Mouse (Mus musculus): ENCODE data around the gene Galnt2.

The Galnt2 gene

DNA sequence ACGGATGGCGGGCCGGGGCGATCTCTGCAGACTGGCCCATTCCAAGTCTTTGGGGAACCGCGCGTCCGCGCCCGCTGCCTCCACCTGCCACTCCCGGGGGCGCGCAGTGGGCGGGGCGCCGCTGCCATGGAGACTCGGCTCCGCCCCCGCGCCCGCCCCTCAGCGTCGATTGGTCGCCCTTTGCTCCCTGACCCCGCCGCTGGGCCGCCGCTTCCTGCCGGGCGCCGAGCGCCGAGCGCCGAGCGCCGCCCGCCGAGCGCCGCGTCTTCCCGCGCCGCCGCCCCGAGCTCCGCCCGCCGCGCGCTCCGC lies at the start of gene Galnt2:
Gene Galnt2, plus strand, starts transcription at position 216 of the 309 bp plus-strand sequence.
- peak; percentile 96 for DNase-seq

DNA sequence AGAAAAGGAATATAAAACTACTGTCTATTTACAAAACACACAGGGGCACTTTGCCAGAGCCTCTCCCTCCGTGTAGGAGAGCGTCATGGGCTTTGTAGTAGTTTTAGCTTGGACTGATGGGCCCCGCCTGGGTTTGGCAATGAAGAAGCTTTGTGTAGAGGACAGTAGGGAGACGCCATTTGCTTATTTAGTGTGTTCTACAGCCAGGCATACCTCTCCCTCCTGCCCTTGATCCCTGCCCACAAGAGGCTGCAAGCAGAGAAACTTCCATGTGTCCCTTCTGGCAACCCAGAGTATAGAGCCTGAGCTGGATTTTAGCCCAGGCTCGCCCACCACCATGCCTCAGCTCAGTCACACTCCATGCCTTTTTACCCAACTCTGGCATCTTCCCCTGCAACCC lies 49.4 kb upstream of the Galnt2 start:
- no peak for DNase-seq

DNA sequence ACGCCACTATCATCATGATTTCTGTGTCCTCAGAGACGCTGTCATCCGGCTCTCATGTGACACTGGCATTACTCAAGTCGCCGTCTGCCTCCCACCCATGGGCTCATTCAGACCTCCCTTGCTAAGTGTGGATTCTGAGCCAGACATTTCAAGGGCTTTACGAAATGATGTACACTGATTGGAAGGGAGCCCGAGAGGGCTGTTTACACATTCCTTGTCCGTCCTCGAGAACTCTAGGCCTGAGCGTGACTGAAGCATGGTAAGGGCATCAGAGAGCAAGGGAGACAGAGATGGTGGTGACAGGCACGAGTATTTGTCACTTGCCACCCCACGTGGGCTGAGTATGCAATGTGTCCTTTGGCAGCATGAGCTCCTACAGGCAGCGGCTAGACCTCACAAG lies 49.0 kb upstream of the Galnt2 start:
- DNase-seq: peak; percentile 30

DNA sequence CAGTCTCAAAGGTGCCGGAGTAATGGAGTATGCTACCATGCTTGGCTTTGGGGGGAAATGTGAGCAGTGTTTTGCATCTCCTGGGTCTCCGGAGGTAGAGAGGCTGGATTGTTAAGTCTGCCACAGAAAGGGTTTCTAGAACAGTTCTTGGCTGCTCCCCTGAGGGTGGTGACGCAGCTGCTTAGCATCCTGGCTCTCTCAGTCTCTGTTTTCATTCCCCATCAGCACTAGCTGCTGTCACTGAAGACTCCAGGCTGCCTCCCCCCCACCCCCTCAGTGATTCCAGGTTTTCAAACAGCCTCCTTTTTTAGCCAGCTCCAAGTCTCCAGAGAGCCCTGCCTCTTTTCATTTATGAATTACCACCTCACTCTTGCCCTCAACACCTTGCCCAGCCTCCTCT lies 47.1 kb upstream of the Galnt2 start:
- DNase-seq: no peak

DNA sequence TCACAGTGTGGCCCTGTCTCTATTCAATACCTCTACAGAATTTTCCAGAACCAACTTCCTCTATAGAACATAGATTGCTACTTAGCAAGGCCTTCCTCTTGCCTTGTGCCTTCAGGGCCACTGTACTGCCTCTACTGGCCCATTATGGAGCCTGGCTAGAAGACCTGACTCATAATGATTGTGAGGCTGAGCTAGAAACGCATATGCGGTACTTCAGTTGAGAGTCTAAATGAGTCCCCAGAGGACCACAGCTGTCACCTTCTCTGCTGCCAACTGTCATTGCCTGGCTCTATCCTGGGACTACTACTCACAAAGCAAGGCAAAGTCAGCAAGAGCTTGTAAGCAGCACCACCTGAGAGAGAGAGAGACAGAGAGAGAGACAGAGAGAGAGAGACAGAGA lies 46.7 kb upstream of the Galnt2 start:
- DNase-seq: no peak

DNA sequence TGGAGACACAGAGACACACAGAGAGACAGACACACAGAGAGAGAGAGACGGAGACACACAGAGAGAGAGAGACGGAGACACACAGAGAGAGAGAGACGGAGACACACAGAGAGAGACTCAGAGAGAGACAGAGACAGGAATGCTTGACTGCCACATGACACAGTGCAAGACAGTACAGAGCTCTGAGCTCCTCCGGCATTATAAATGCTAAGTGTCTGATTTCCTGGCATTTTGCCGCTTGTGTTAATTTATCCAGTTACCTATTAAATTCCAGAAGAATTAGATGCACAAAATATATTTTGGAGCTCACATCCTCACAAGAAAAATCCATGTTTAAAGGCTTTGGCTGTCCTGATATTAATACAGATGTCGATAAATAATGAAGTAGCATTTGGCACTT lies 46.1 kb upstream of the Galnt2 start:
- DNase-seq: no peak

DNA sequence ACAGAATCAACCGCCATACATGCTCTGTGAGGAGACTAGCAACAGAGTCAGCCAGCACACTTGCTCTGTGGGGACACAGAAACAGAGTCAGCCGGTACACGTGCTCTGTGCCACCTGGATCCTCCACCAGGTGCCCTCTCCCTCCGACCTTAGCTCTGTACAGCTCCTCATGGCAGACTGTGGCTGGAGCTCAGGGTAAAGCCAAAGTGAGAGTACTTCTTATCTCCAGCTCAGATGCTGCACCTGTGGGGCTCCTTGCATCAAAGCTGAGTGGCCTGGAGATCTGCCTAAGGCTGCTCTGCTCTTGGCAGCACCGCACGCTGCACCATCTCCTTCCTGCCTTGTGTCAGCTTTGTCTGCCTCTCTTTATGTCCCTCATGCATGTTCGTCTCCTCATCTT lies 40.8 kb upstream of the Galnt2 start:
- no peak for DNase-seq

DNA sequence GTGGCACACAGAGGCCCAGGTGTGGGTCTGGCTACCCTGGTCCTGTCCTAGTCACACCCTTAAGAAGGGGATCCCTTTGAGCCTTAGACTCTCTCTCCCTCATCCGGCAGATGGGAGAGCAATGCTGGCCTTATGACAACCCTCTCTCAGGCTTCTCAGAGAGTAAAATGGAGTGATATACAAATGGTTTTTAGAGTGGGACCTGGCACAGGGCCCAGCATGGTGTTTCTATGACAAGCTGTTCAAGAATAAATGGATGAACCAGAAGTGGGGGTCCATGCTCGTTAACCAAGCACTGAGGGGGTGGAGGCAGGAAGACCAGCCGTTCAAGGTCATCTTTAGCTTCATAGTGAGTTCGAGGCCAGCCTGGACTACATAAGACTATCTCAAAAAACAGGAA lies 38.9 kb upstream of the Galnt2 start:
- no peak for DNase-seq

DNA sequence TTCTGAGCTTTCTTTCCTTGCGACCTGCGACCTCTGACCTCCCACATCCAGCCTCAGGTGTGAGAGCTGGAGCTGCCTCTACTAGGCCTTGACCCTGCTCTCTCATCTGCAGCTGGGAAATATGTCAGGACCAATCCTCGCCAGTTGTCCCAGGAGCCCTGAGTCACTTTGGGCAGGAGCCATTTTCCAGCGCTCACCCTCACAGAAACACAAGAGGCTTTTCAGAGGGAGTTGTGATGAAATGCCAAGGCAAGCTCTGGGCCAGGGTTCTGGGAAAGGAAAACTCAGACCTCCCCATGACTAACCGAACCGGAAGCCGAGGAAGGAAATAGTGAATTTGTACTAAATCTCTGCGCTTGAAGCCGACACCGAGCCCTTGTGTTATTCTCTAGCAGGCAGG lies 38.2 kb upstream of the Galnt2 start:
- peak; percentile 26 for DNase-seq

DNA sequence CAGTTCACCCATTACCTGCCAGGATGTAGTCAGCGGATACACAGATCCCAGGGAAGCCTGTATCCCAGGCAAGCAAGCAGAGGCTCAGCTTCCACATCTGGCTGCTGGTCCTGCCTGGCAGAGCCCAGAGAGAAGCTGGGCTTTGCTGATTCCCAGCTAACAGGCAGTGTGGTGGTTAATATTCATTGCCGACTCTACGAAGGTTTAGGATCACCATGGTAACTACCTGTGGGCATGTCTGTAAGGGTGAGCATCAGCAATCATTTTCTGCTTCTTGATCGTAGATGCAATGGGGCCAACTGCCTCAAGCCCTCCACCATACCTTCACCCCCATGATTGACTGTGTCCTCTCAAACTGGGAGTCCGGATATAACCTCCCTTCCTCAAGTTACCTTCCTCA lies 37.2 kb upstream of the Galnt2 start:
- DNase-seq: no peak

DNA sequence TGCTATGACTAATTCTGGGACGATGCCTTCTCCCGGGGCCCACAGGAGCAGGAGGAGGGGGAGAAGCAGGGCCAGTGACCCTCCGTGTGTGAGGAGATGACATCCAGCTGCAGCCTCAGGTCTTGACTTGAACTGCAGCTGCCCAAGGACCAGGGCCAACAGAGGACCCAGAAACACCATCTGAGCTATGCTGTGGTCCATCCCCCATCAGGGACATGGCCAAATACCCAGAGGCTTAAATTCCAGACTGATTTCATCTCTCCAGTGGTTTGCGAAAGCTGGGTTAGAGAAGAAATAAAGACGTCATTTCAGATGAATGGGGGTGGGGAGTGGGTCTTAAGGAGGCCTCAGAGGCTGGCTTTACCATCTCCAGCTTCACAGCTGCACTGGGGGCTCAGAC lies 35.0 kb upstream of the Galnt2 start:
- peak; percentile 33 for DNase-seq

DNA sequence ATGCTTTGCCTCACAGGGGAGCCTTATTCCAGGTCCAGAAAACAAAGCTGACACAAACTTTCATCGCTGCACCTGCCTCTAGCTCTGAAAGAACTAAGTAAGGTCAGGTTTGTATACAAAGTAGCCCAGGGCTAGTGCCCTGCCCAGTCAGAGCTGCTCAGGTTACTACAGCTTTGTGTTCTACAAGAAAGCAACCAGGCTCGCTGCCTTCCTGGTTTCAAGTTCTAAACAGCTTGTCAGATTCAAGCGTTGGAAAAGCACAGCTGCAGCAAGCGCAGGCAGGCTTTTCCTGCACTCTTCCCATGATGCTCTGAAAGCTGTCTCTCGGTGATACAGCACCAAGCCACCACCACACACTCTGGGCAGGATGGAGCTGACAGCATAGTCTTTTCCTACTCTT lies 34.4 kb upstream of the Galnt2 start:
- no peak for DNase-seq

DNA sequence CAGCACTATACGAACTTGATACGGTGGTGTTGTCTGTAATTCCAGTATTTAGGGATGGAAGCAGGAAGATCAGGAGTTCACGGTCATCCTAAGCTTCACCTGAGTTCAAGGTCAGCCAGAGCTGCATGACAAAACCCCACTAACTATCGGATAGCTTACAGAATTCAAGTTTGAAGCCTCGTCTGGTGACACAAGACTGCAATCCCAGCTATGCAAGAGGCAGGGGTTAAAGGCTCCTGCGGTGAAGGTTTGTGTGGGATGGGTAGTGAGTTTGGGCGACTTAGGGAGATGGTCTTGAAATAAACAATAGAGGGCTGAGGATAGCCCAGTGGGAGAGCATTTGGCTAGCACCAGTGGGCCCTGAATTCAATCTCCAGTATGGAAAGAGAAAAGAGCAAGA lies 33.0 kb upstream of the Galnt2 start:
- DNase-seq: no peak

DNA sequence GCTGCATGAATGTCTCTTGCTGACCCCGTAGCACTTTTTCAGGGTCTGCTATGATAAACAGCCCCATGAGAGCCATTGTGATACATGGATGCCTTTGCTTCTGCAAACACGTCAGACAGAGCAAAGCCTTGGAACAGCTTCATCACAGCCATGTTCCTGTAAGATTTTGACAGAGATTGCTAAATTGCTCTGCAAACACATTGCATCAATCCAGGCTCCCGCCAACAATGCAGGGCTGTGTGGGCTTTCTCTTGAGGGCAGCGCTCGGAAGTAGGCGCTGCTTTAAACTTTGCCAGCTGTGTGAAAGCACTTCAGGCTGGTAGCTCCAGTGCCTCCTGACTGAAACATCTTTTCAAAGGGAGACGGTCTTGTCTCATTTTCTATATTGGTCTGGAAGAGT lies 30.8 kb upstream of the Galnt2 start:
- DNase-seq: no peak

DNA sequence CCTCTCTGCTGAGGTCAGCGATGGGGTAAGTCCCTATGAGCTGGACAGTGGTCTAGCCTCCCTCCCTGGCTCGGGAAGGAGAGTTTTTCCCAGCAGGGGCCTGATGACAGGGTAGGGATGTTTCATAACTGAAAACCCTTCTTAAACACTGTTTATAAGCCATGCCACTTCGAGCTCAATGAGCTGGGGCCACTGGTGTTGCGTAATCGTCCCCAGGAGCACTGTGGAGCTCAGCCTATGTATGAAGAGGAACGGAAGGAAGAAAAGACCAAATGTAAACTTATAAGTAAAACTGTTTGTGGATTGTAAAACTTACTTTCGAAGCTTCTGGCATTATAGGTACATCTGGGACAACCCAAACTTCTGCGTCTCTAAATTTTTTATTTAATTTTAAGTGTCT lies 29.5 kb upstream of the Galnt2 start:
- DNase-seq: no peak

DNA sequence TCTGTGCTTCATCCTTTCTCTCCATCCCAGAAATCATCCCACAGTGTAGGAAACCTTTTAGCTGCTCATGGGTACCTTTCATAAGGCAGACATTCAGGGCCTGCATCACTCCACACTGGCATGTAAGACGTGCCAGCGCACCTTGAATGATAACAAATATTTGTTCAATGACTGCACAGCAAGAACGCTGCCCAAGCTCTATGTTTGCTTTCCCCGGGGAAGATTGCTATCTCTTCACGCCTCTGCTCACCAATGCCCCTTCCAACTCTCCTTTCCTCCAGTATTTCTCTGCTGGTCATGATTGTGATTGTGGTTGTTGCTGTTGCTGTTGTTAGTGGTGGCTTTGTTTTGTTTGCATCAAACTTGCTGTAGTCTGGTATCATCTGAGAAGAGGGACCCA lies 28.3 kb upstream of the Galnt2 start:
- no peak for DNase-seq

DNA sequence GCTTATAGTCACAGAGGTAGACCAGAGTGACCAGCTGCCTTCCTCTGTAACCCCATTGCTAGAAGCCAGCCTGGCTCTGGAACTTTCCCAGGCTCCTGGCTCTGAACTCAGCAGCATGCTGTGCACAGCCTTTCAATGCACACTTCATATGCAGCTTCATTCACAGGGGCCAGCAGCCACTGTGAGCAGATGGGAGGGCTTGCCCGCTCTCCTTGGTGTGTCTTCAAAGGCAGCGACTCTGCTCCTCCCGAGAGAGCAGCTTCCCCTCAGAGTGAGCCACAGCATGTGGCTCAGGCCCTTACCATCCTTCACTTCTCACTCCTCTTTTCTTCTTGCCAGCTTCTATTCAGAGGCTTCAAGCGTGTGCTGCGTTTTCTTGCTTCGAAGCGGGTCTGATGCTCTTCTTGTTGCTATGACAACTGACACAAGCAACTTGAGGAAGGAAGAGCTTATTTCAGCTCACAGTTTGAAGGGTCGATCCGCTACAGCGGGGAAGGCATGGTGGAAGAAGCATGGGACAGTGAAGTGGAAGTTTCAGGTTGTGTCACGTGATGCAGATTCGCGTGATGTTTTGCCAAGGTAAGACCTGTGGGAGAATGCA lies 27.1 kb upstream of the Galnt2 start:
- no peak for DNase-seq

DNA sequence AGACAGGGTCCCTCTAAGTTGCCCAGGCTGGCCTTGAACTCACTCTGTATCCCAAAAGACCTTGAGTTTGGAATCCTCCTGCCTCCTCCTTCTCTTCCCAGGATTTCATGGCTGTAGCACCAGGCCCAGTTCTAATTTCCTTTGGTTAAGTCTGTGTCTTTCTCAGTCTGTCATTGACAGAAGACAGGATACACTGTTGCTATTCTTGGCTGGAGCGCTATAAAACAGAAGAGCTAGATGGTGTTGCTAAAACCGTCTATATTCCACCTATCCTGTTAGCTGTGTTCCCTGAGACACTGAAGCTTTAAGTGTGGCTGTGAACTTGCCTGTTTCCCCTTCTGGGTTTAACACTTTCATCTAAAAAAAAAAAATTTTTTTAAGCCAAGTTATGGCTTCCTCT lies 19.0 kb upstream of the Galnt2 start:
- DNase-seq: no peak

DNA sequence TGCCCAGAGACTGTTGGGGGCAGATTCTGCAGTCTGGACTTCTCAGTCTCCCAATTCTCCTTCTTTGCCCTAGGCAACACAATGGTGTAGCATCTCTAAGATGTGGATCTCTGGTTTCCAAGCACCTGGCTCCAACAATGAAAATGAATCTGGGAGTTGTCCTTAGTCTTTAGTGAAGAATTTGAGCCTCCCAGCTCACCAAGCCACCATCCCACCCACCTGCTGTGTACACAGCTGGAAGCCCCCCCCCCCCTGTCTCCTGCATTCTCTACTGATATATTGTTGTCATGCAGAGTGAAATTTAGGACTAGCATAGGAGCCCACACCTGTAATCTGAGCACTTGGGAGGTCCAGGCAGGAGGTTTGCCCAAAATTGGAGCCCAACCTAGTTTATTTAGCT lies 14.2 kb upstream of the Galnt2 start:
- no peak for DNase-seq

DNA sequence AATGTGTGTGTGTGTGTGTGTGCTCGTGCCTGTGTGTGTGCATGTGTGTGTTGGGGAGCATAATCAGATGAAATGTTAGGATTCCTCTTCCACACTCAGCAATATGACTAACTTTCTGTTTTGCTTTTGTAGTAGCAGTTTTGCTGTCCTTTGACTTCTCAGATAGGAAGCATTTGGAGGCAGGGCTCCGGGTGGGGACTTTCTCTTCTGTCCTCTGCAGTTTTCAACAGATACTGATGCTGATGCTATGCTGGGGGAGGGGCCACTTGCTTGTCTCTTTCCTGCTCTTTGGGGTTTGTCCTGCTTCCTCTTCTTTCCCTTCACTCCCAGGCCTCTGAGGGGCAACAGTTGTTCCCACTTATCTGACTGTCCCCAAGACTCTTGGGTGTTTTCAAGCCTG lies 1.3 kb upstream of the Galnt2 start:
- DNase-seq: no peak

DNA sequence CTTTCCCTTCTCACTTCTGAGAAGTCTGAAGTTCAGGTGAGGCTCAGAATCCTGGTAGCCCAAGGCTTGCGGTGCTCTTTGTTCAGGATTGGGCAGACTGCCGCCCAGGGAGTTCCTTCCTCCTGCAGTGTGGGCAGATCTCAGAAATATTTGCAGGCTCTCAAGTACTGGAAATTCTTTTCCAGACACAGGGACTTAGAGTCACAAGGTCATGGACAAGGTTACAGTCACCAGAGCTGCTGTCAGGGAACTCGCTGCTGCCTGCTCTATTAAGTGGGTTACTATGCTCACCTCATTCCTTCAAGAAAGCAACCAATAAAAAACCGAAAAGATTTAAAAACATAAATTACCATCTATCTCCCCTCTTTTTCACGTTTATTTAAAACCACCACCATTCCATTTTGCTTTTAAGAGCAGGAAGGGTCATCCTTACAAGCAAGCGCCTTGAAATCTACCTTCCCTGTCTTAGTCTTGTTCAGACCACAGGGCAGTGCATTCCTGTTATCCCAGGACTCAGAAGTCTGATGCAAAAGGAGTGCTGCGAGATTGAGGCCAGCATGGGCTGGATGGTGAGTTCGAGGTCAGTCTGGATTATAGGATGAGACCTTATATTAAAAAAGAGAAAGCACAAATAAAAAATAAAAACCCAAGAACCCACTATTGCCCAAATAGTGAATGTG lies 555 bp upstream of the Galnt2 start:
- DNase-seq: no peak

DNA sequence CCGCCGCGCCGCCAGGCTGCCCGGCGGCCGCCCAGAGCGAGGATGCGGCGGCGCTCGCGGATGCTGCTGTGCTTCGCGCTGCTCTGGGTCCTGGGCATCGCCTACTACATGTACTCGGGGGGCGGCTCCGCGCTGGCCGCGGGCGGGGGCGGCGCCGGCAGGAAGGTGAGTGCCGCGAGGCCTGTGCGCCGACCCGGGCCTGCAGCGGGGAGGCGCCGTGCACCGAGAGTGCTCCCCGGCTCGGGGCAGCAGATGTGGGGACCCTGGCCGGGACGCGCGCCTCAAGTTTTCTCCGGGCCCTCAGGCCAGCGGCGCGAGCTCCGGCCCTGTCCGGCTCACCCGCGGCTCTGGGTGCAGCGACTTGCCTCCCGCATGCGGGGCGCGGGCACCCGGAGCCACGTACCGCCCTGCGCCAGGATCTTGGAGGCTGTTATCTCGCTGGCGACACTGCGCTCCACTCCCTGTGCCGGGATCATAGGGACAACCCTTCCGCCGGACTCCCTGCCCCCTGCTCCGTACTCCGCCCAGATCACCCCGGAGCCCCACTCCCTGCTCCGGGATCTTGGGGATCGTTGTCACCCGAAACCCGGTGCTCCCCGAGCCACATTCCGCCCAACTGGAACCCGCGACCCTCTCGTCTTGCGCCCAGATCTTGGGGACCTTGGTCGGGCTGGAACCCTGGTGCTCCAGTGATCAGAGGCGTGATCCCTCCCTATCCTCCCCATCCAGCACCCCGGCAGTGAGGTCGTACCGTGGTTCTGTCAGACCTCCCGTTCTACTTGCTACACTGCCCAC lies 491 bp downstream of the Galnt2 start:
- peak; percentile 79 for DNase-seq

DNA sequence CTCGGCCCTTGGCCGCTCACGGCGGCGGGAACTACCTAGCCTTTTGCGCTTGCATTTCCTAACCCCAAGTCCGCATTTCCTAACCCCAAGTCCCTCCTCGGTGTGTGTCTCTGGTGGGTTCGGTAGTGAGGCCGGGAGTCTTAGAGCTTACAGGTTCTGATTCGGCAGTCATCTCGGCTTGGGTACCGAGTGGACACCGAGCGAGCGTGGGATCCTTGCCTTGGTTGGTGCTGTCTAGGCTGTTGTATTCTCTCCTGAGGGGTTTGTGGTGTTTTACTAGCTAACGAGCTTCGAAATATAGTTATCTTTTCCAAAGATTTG lies 1.0 kb downstream of the Galnt2 start:
- DNase-seq: no peak

DNA sequence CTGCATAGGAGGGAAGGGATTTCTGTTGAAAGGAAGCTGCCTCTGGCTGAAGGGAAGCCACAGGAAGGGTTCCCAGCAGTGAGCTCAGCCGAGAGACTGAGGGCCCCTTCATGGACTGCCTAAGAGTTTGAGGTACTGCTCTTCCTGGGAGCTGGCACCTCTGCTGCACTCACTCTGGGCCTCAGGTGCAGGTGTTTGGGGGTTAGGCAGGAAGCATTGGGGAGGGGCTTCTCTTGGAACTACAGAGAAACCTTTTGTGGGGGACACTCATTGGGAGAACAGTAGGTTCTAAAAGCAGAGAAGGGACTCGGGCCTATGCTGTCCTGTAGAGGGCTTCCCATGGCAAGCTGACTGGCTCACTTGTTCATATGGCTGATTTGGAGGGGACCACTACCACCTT lies 3.3 kb downstream of the Galnt2 start:
- no peak for DNase-seq

DNA sequence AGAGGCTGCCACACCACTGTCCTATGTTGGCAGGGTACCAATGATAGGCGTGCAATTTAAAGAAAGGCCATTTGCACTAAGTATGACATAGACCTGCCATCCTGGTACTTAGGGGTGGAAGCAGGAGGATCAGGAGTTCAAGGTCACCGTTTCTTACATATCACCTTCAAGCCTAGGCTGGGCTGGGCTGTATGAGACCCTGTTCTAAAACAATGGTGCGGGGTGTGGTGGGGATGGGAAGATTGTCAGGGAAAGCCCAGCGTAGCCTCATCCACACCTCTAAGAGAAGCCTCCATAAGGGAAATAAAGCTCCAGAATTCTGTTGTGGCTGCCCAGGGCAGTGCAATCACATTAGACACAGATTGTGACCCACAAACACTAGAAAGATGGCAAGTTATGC lies 4.3 kb downstream of the Galnt2 start:
- DNase-seq: no peak

Data from kidney, postnatal 10 days (tissue).